Mouse (Mus musculus) left cerebral cortex, postnatal 25 days (tissue): ENCODE data around the gene Prkca. TPM values are rescaled to one million over a fixed set of nuclear protein-coding genes. Genes with fewer than 3 reads are reported as not detected.
A peak's percentile ranks its signal among the peaks of the same experiment; 100 is the strongest.

Experiments
- DNase-seq, 2 experiments: peaks; one replicate each; pipeline ENCODE4 v3.0.0; 2022; ENCODE audit warnings: low spot score in 2 of 2, mixed read lengths in 1 of 2
- intact Hi-C: fragments of 180-260 bp; cut with DNase I; formaldehyde crosslinking; loops from one replicate; pipeline ENCODE4 v1.15.1; 2025
- total RNA-seq, 2 experiments: library from RNA; stranded (reverse); gene quantifications; 2 replicates each; pipeline ENCODE4 v1.2.3; 2021

Prkca gene
- total RNA-seq, 2 experiments from 2014 or later = 172 TPM

GRCm38 (mm10) chr11:108190298-108190697 is 153.4 kb downstream of the Prkca start:
- intact Hi-C loops = no loop called here
- peak in 1 of 2 experiments; percentile 62 for DNase-seq

GRCm38 (mm10) chr11:108189362-108189761 is 154.4 kb downstream of the Prkca start:
- intact Hi-C loops = loop anchor here (5.0 to 10.0 kb wide), 3 partner anchors 42 to 155 kb away; no protein-coding TSS in a partner anchor
- peak in 1 of 2 experiments; percentile 64 for DNase-seq

GRCm38 (mm10) chr11:108182421-108182820 is 161.3 kb downstream of the Prkca start:
- intact Hi-C loops = loop anchor here (10.0 kb wide), 1 partner anchor 148 kb away; no protein-coding TSS in a partner anchor
- DNase-seq = peak; percentile 41 to 90

- intact Hi-C loops = loop anchor here (10.0 kb wide), 1 partner anchor 146 kb away; no protein-coding TSS in a partner anchor
- DNase-seq = no peak
Measured at GRCm38 (mm10) chr11:108181012-108181713, 162.6 kb downstream of the Prkca start.

- no peak for DNase-seq
Measured at GRCm38 (mm10) chr11:108178802-108179201, 164.9 kb downstream of the Prkca start.

GRCm38 (mm10) chr11:108178258-108178657 is 165.5 kb downstream of the Prkca start:
- no peak for DNase-seq
- intact Hi-C loops = no loop called here

More at GRCm38 (mm10) chr11:108178802-108179201, 164.9 kb downstream of the Prkca start:
- intact Hi-C loops = no loop called here

GRCm38 (mm10) chr11:108176715-108177114 is 167.0 kb downstream of the Prkca start:
- intact Hi-C loops = loop anchor here (1.0 kb wide), 1 partner anchor 45 kb away; no protein-coding TSS in a partner anchor
- peak in 1 of 2 experiments; percentile 74 for DNase-seq

GRCm38 (mm10) chr11:108171917-108172316 is 171.8 kb downstream of the Prkca start:
- intact Hi-C loops = no loop called here
- peak in 1 of 2 experiments; percentile 65 for DNase-seq

GRCm38 (mm10) chr11:108171260-108171659 is 172.5 kb downstream of the Prkca start:
- intact Hi-C loops = no loop called here

GRCm38 (mm10) chr11:108170107-108170506 is 173.6 kb downstream of the Prkca start:
- DNase-seq = no peak
- intact Hi-C loops = no loop called here

More at GRCm38 (mm10) chr11:108171260-108171659, 172.5 kb downstream of the Prkca start:
- DNase-seq = no peak

- no peak for DNase-seq
- intact Hi-C loops = no loop called here
Measured at GRCm38 (mm10) chr11:108165725-108166124, 178.0 kb downstream of the Prkca start.

GRCm38 (mm10) chr11:108162639-108163038 is 181.1 kb downstream of the Prkca start:
- DNase-seq = no peak
- intact Hi-C loops = no loop called here

GRCm38 (mm10) chr11:108162110-108162509 is 181.6 kb downstream of the Prkca start:
- DNase-seq = no peak
- intact Hi-C loops = no loop called here

GRCm38 (mm10) chr11:108160056-108160455 is 183.7 kb downstream of the Prkca start:
- intact Hi-C loops = no loop called here
- DNase-seq = no peak

- no peak for DNase-seq
- intact Hi-C loops = no loop called here
Measured at GRCm38 (mm10) chr11:108158046-108158445, 185.7 kb downstream of the Prkca start.

- intact Hi-C loops = no loop called here
Measured at GRCm38 (mm10) chr11:108157074-108157473, 186.7 kb downstream of the Prkca start.

GRCm38 (mm10) chr11:108156107-108156506 is 187.6 kb downstream of the Prkca start:
- intact Hi-C loops = no loop called here

More at GRCm38 (mm10) chr11:108157074-108157473, 186.7 kb downstream of the Prkca start:
- DNase-seq = no peak

GRCm38 (mm10) chr11:108155088-108155580 is 188.6 kb downstream of the Prkca start:
- DNase-seq = no peak
- intact Hi-C loops = no loop called here

More at GRCm38 (mm10) chr11:108156107-108156506, 187.6 kb downstream of the Prkca start:
- DNase-seq = no peak

GRCm38 (mm10) chr11:108153997-108154841 is 189.5 kb downstream of the Prkca start:
- no peak for DNase-seq
- intact Hi-C loops = no loop called here

- no peak for DNase-seq
- intact Hi-C loops = no loop called here
Measured at GRCm38 (mm10) chr11:108152591-108152990, 191.1 kb downstream of the Prkca start.
